In the genomic region with DNA sequence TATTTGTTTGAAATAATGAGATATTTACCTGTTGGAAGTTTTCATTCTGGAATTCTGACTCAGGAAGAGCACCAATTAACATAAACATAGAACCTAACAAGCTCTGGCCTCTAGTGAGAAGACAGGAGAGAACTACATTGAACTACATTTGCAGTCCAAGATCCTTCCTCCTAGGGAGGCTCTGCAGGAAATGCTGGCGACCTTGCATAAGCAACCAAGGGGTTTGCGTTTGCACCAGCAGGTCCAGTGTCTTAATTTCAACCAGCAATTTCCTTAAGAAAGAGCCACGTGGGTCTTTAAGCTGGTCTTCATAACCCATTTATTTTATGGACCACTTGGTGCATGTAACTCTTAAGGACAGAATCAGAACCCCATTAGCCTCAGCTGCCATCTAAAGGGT, we compare ENCODE assay signal across 18 mouse cellular contexts. TPM values are rescaled to one million over a fixed set of nuclear protein-coding genes. Genes with fewer than 3 reads are reported as not detected.
"Had no signal": no experiment of that assay in that cellular context is flagged by ENCODE, and none has a peak within 500 bp of the region (broad histone marks: within the 10 kb centered on the region; RNA-seq: fewer than 3 reads in every experiment).

No protein-coding gene starts in this region.

- H3K9me3 ChIP-seq: lung, embryonic 15.5 days; midbrain, embryonic 10.5 days; midbrain, embryonic 12.5 days; neural tube, embryonic 13.5 days; neural tube, embryonic 15.5 days; stomach, embryonic 15.5 days had no signal

- H3K4me2 ChIP-seq: lung, embryonic 15.5 days; midbrain, embryonic 12.5 days; neural tube, embryonic 13.5 days; neural tube, embryonic 15.5 days; stomach, embryonic 15.5 days had no signal

- H3K4me1 ChIP-seq: lung, embryonic 15.5 days; midbrain, embryonic 12.5 days; neural tube, embryonic 13.5 days; neural tube, embryonic 15.5 days; stomach, embryonic 15.5 days had no signal

- H3K27ac ChIP-seq: liver, embryonic 14.5 days; lung, embryonic 15.5 days; midbrain, embryonic 10.5 days; midbrain, embryonic 12.5 days; neural tube, embryonic 13.5 days; neural tube, embryonic 15.5 days; stomach, embryonic 15.5 days; stomach, postnatal 0 days had no signal

- DNase-seq: lung, adult 2 months; lung, postnatal 4 days; midbrain, embryonic 14.5 days; right cerebral cortex, postnatal 14 days; thymus, adult 2 months; thymus, postnatal 25 days; thymus, postnatal 4 days had no signal

- H3K4me3 ChIP-seq: lung, embryonic 15.5 days; midbrain, embryonic 10.5 days; midbrain, embryonic 12.5 days; myocyte; neural tube, embryonic 13.5 days; neural tube, embryonic 15.5 days; stomach, embryonic 15.5 days had no signal

- ATAC-seq: lung, postnatal 0 days; midbrain, embryonic 16.5 days had no signal

- H3K36me3 ChIP-seq: lung, embryonic 15.5 days; midbrain, embryonic 12.5 days; neural tube, embryonic 13.5 days; neural tube, embryonic 15.5 days; stomach, embryonic 15.5 days had no signal

- H3K27me3 ChIP-seq: lung, embryonic 15.5 days; midbrain, embryonic 12.5 days; neural tube, embryonic 13.5 days; neural tube, embryonic 15.5 days; stomach, embryonic 15.5 days had no signal

- H3K9ac ChIP-seq: liver, embryonic 14.5 days; lung, embryonic 15.5 days; midbrain, embryonic 12.5 days; neural tube, embryonic 13.5 days; neural tube, embryonic 15.5 days; stomach, embryonic 15.5 days had no signal

RNA-seq across cellular contexts. Expression of a gene that starts 28.2 kb away (rescaled TPM):
- polyA plus RNA-seq: myocyte had no signal
